Mouse (Mus musculus) monocyte, adult 2 months (primary cell): ENCODE data around the gene Samd13.

ENCODE experiments used
- DNase-seq, 2 experiments: peaks; one replicate each; pipeline ENCODE4 v3.0.0; 2022; ENCODE audit warnings: low spot score in 2 of 2, low read depth in 1 of 2

Gene Samd13

GRCm38 (mm10) chr3:146684811-146685675 is at the start of gene Samd13:
Samd13 (minus strand) TSS chr3:146685592.
- no peak for DNase-seq

GRCm38 (mm10) chr3:146731499-146731898 is 46.1 kb upstream of the Samd13 start:
- no peak for DNase-seq

GRCm38 (mm10) chr3:146723037-146723436 is 37.6 kb upstream of the Samd13 start:
- no peak for DNase-seq

DNA sequence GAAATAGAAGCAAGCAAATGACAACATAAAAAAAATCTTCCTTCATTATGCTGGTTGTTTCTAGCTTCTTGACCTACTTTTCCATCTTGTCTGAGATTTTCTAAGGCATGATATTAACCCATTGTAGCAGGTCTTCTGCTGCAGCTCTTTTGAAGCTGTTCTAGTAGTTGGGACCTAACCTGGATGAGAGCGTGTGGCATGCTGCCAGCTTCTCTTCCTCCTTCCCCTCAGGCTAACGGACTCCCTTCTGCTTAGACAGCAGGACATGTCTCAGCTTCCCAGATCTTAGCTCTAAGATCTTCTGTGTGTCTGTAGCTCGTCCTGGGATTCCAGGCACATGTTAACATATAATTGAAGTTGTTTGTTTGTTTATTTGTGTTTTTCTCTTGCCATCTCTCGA is 34.3 kb upstream of the Samd13 start:
- no peak for DNase-seq

DNA sequence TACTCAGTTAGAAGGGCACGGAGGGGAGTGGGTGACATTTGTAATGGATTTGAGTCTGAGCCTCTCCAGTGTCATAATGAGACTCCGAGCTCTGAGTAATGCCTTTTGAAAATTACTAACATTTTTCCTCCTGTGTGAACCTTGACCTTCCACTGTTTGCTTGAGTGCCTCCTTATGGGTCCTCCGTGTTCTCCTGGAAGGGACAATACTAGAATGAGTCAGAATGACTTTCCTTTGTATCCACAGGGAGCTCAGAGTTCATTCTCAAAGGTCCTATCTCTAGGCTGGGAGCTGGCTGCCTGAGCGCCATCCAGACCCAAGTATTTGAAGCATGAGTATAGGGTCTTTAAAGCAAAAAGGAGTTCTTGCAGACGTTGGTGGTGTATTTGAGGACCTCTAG is 32.9 kb upstream of the Samd13 start:
- no peak for DNase-seq

GRCm38 (mm10) chr3:146712305-146712704 is 26.9 kb upstream of the Samd13 start:
- no peak for DNase-seq

DNA sequence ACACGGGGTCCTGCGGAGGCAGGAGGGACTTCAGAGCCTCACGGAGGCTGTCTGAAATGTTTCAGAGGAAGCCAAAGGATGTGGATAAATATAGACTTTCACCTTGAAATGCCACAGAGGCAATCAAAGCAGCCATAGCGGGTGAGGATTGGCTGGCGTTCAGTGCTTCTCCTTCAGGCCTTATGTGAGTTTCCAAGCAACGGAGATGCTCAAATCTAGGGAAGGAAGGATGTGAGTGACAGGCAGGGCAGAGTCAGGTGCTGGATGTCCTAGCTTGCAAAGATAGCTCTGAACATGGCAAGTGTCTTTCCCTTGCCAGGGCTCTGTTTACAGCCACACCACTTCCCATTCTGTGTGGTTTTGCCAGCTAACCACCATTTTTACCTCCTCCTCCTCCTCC is 26.2 kb upstream of the Samd13 start:
- no peak for DNase-seq

GRCm38 (mm10) chr3:146711084-146711483 is 25.7 kb upstream of the Samd13 start:
- no peak for DNase-seq

- no peak for DNase-seq
Observed at GRCm38 (mm10) chr3:146709086-146709485, 23.7 kb upstream of the Samd13 start.

DNA sequence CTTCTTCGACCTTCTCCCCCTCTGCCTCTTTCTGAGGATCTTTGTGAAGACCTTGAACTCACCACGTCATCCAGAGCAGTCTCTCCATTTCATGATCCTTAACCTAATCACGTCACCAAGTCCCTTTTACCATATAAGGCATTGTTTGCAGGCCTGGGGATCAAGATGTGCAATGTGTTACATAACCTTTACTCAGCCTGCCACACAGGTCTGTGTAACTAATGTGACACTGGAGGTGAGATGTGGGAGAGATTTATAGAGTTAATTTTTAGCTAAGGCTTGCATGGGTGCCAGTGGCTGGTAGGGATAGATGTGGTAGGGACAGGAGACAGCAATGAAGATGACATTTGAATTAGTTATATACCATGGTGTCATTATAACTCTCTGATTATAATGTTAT is 23.0 kb upstream of the Samd13 start:
- no peak for DNase-seq

DNA sequence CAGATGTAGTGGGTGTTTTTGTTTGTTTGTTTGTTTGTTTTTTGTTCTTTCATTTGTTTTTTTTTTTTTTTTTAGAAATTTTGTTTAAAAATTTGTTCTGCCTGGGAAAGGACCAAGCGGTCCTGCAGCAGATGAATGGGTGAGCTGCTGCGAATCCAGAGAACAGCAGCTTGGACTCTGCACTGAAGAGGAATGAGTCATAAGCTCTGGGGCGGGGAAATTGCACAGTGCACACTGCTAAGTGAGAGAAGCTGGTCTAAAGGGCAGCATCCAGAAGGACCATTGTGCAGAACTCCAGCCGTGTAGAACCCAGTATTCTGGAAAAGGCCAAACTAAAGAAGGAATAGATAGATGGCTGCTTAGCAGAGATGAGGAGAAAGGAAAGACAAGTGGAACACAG is 18.7 kb upstream of the Samd13 start:
- no peak for DNase-seq

DNA sequence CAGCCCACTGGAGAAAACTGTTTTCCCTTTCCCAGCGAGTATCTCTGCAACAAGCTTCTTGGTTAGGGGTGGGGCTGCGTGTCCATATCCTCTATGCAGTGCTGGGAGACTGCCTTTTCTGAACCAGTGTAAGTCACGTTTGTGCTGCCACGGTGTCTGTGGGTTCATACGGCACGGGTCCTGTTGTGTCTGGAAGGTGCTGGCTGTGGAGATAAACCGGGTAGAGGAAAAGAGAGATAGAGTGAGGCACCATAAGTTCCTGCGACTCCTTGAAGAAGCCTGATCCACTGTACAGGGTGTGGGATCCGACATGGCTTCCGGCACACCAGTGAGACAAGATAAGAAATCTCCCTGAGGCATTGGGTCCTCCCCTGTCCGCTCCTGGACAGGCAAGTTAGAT is 14.7 kb upstream of the Samd13 start:
- DNase-seq: no peak

DNA sequence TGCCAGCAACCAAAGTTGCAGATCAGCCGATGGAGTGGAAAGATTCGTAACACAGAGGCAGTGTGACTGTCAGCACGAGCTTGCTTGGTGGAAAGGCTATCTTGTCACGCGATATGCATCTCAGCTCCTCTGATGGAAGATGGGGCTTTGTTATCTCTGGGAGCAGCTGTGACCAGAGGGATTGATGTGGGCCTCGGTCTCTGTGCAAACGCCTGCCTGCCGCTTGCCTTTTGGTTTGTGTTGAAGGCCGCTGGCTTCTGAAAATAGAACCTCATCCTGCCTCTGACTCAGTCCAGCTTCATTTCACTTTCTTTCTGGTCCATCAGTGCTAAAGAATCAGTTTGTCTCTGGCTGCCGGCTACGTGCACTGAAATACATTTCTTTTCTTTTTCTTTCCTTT is 13.6 kb upstream of the Samd13 start:
- DNase-seq: no peak

- no peak for DNase-seq
Observed at GRCm38 (mm10) chr3:146692547-146692946, 7.2 kb upstream of the Samd13 start.

DNA sequence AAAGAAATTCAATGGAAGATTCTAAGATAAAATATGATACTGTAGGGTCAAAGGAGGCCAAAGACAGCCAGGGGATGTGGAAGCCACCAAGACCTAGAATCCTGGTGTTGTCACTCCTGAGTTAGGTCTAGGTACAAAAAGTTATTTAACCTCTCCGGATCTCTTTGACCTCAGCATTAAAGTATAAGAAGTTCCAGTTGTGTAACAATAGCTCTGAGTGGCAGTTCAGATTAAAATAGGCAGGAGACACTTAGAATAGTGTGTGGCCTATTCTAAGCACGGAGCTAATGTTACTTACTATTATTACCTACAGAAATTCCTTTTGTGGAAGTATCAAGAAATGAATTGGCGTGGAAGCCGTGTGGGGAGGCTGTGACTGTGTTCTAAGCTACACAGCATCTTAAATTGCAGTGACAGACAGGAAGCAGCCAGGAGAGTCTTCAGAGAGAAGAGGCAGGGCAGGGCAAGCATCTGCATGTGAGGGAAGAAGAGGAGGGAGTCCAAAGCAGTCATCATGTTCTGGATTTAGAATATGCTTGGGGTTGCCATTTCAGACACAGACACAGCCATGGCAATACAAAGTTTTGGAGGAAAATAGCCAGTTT is 1.8 kb upstream of the Samd13 start:
- no peak for DNase-seq

GRCm38 (mm10) chr3:146686428-146686827 is 1.0 kb upstream of the Samd13 start:
- no peak for DNase-seq

- DNase-seq: no peak
Observed at GRCm38 (mm10) chr3:146683095-146683494, 2.3 kb downstream of the Samd13 start.

DNA sequence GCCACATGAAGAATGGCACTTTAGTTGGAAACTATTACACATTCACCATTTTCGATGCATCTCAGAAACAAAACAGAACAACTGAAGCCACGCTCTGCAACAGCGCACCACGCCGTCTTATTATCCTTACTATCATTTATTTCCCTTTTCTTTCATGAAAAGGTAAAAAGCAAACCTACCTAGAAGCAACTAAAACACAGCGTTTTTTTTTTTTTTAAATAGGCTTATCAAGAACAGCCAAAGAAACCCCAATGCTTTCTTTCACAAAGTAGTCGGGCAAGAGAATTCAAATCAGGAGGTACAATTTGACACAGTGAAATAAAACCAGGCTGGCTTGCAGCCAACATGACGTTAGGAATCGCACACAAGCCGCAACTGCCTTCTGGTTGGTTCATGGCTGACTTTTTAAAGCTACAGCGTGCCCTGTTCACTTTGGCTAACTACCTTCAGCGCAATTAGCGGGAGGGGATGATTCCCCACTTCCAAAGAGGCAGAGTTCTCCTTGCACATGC is 3.2 kb downstream of the Samd13 start:
- no peak for DNase-seq

GRCm38 (mm10) chr3:146681696-146682095 is 3.7 kb downstream of the Samd13 start:
- DNase-seq: no peak

DNA sequence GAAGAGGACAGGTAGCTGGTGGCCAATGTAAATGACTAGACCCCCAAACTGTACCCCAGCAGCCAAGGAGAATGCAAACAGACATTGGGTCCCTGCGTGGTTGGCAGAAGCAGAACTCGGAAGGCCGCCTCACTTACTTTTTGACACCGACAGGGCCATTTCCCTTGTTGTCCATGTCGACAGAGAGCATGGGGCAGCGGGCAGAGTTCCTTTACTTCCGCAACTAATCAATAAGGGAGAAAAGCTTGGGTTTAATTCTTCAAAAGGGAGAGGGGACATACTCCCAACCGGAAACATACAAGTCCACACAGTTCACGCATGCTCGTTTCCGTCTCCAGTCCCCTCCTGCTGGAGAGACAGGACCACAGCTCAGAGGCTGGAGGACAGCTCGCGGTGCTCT is 4.8 kb downstream of the Samd13 start:
- DNase-seq: no peak

GRCm38 (mm10) chr3:146679646-146680045 is 5.7 kb downstream of the Samd13 start:
- DNase-seq: no peak

GRCm38 (mm10) chr3:146676193-146676592 is 9.2 kb downstream of the Samd13 start:
- DNase-seq: no peak

DNA sequence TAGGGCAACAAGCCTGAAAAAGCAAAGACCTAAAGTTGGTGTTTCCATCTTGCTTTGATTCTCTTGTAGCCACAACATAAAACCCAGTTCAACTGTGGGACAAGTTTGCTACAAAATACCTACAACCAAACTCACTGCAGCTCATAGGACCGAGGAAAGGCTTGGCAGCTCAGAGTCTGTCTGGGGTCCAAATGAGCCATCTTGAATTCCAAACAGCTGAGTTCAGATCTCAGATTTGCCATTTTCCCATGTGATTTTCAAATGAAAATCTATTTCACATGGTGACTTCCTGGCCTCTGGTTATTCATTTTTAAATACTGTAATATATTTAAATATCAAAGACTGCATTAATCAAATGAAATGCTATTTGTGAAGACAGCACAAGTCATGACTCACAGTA is 10.3 kb downstream of the Samd13 start:
- no peak for DNase-seq
